Mouse (Mus musculus): ENCODE data around the gene Vti1b. TPM values are rescaled to one million over a fixed set of nuclear protein-coding genes. Genes with fewer than 3 reads are reported as not detected.
"Not testable (repeated sequence)": the region's sequence is repeated elsewhere in the genome, so short reads cannot be mapped to it uniquely, and the experiment has no call there.

Vti1b gene
- 100 to 1,000 TPM; 106 to 116 (median 110) TPM for total RNA-seq (2022)

- DNase-seq (ENCODE audit: low spot score) = peak; percentile 94
These were observed at the start of gene Vti1b for GRCm38 (mm10) chr12:79172019-79172941. TSS of gene Vti1b (minus strand) at chr12:79172667.

GRCm38 (mm10) chr12:79217511-79217910, 45.0 kb upstream of the Vti1b start:
- no peak for DNase-seq (ENCODE audit: low spot score)

GRCm38 (mm10) chr12:79211447-79211846, 39.0 kb upstream of the Vti1b start:
- DNase-seq (ENCODE audit: low spot score) = no peak

- DNase-seq (ENCODE audit: low spot score) = peak; percentile 24
These were observed 36.4 kb upstream of the Vti1b start, which contains the start of gene Rdh12 for GRCm38 (mm10) chr12:79208703-79209464. TSS of gene Rdh12 (plus strand) at chr12:79208914.

- DNase-seq (ENCODE audit: low spot score) = no peak
These were observed 29.4 kb upstream of the Vti1b start for GRCm38 (mm10) chr12:79201882-79202281.

GRCm38 (mm10) chr12:79197105-79197504, 24.6 kb upstream of the Vti1b start:
- DNase-seq (ENCODE audit: low spot score) = no peak

- DNase-seq (ENCODE audit: low spot score) = peak; percentile 60
These were observed 21.0 kb upstream of the Vti1b start for GRCm38 (mm10) chr12:79193441-79193840.

GRCm38 (mm10) chr12:79192193-79192592, 19.7 kb upstream of the Vti1b start, which contains the start of gene Rdh11:
TSS of gene Rdh11 (minus strand) at chr12:79192293.
- DNase-seq (ENCODE audit: low spot score) = no peak

GRCm38 (mm10) chr12:79191701-79192100, 19.2 kb upstream of the Vti1b start:
- DNase-seq (ENCODE audit: low spot score) = peak; percentile 65

GRCm38 (mm10) chr12:79190931-79191673, 18.6 kb upstream of the Vti1b start:
- no peak for DNase-seq (ENCODE audit: low spot score)

GRCm38 (mm10) chr12:79185160-79185559, 12.7 kb upstream of the Vti1b start:
- not testable (repeated sequence) for DNase-seq (ENCODE audit: low spot score)

GRCm38 (mm10) chr12:79175998-79176397, 3.5 kb upstream of the Vti1b start:
- no peak for DNase-seq (ENCODE audit: low spot score)

- DNase-seq (ENCODE audit: low spot score) = no peak
These were observed 1.3 kb upstream of the Vti1b start for GRCm38 (mm10) chr12:79173721-79174120.

- no peak for DNase-seq (ENCODE audit: low spot score)
These were observed 1.0 kb downstream of the Vti1b start for GRCm38 (mm10) chr12:79171269-79171995.

- no peak for DNase-seq (ENCODE audit: low spot score)
These were observed 2.0 kb downstream of the Vti1b start for GRCm38 (mm10) chr12:79170421-79170820.

GRCm38 (mm10) chr12:79169173-79169572, 3.3 kb downstream of the Vti1b start:
- no peak for DNase-seq (ENCODE audit: low spot score)

- no peak for DNase-seq (ENCODE audit: low spot score)
These were observed 9.6 kb downstream of the Vti1b start for GRCm38 (mm10) chr12:79162876-79163275.

GRCm38 (mm10) chr12:79149653-79150052, 22.8 kb downstream of the Vti1b start:
- DNase-seq (ENCODE audit: low spot score) = no peak

- no peak for DNase-seq (ENCODE audit: low spot score)
These were observed 31.1 kb downstream of the Vti1b start for GRCm38 (mm10) chr12:79141384-79141783.

- DNase-seq (ENCODE audit: low spot score) = no peak
These were observed 31.7 kb downstream of the Vti1b start for GRCm38 (mm10) chr12:79140811-79141210.

GRCm38 (mm10) chr12:79139417-79139816, 33.0 kb downstream of the Vti1b start:
- no peak for DNase-seq (ENCODE audit: low spot score)

Data from heart, adult 8-10 months (tissue).